Mouse (Mus musculus): Measurements from ENCODE around the gene Zcchc10.
"Not testable (repeated sequence)": the region's sequence is repeated elsewhere in the genome, so short reads cannot be mapped to it uniquely, and the experiment has no call there.

Zcchc10 gene

GRCm38 (mm10) chr11:53316996-53317395 is 7.5 kb upstream of the Zcchc10 start:
- no peak for DNase-seq (ENCODE audit: low read depth, low spot score)

- DNase-seq (ENCODE audit: low read depth, low spot score): no peak
These were observed 6.4 kb upstream of the Zcchc10 start for GRCm38 (mm10) chr11:53318041-53318440.

GRCm38 (mm10) chr11:53318568-53318967 is 5.9 kb upstream of the Zcchc10 start:
- DNase-seq (ENCODE audit: low read depth, low spot score): not testable (repeated sequence)

- not testable (repeated sequence) for DNase-seq (ENCODE audit: low read depth, low spot score)
These were observed 4.6 kb upstream of the Zcchc10 start for GRCm38 (mm10) chr11:53319867-53320266.

GRCm38 (mm10) chr11:53330325-53330724 is 5.8 kb downstream of the Zcchc10 start:
- no peak for DNase-seq (ENCODE audit: low read depth, low spot score)

- no peak for DNase-seq (ENCODE audit: low read depth, low spot score)
These were observed 6.6 kb downstream of the Zcchc10 start for GRCm38 (mm10) chr11:53331121-53331520.

GRCm38 (mm10) chr11:53332076-53332680 is 7.7 kb downstream of the Zcchc10 start:
- peak; percentile 77 for DNase-seq (ENCODE audit: low read depth, low spot score)

- no peak for DNase-seq (ENCODE audit: low read depth, low spot score)
These were observed 11.2 kb downstream of the Zcchc10 start for GRCm38 (mm10) chr11:53335505-53336181.

GRCm38 (mm10) chr11:53336182-53336571 is 11.7 kb downstream of the Zcchc10 start:
- no peak for DNase-seq (ENCODE audit: low read depth, low spot score)

- no peak for DNase-seq (ENCODE audit: low read depth, low spot score)
These were observed 12.4 kb downstream of the Zcchc10 start for GRCm38 (mm10) chr11:53336924-53337323.

- no peak for DNase-seq (ENCODE audit: low read depth, low spot score)
These were observed 13.2 kb downstream of the Zcchc10 start for GRCm38 (mm10) chr11:53337684-53338083.

- DNase-seq (ENCODE audit: low read depth, low spot score): peak; percentile 33
These were observed 16.5 kb downstream of the Zcchc10 start for GRCm38 (mm10) chr11:53341019-53341418.

- peak; percentile 83 for DNase-seq (ENCODE audit: low read depth, low spot score)
These were observed 18.2 kb downstream of the Zcchc10 start for GRCm38 (mm10) chr11:53342711-53343110.

GRCm38 (mm10) chr11:53345328-53345727 is 20.8 kb downstream of the Zcchc10 start:
- DNase-seq (ENCODE audit: low read depth, low spot score): peak; percentile 30

- DNase-seq (ENCODE audit: low read depth, low spot score): no peak
These were observed 21.3 kb downstream of the Zcchc10 start for GRCm38 (mm10) chr11:53345738-53346137.

- DNase-seq (ENCODE audit: low read depth, low spot score): peak; percentile 94
These were observed 26.1 kb downstream of the Zcchc10 start, which contains the start of gene Aff4 for GRCm38 (mm10) chr11:53350291-53351223. TSS of gene Aff4 (plus strand) at chr11:53350833.

GRCm38 (mm10) chr11:53351224-53351942 is 26.9 kb downstream of the Zcchc10 start:
- peak; percentile 83 for DNase-seq (ENCODE audit: low read depth, low spot score)

GRCm38 (mm10) chr11:53351943-53352590 is 27.6 kb downstream of the Zcchc10 start:
- DNase-seq (ENCODE audit: low read depth, low spot score): no peak

GRCm38 (mm10) chr11:53358504-53359155 is 34.2 kb downstream of the Zcchc10 start:
- DNase-seq (ENCODE audit: low read depth, low spot score): no peak

- no peak for DNase-seq (ENCODE audit: low read depth, low spot score)
These were observed 42.6 kb downstream of the Zcchc10 start for GRCm38 (mm10) chr11:53367032-53367431.
